Mouse (Mus musculus): Measurements from ENCODE around the gene Zfp60.

Zfp60 gene

GRCm38 (mm10) chr7:27794566-27794965, 63.4 kb downstream of the Zfp60 start:
- DNase-seq = no peak

GRCm38 (mm10) chr7:27797906-27798811, 67.0 kb downstream of the Zfp60 start:
- DNase-seq = no peak

- DNase-seq = no peak
Measured at GRCm38 (mm10) chr7:27801137-27801536, 69.9 kb downstream of the Zfp60 start.

- no peak for DNase-seq
Measured at GRCm38 (mm10) chr7:27802986-27803385, 71.8 kb downstream of the Zfp60 start.
